Mouse (Mus musculus): ENCODE measurements at regions not wholly inside any gene's neighbourhood (a gene's known extent, or its start where the extent isn't known, plus 50 kb on each side); places are given as distances from the start of the nearest gene placed in this dataset.

DNA sequence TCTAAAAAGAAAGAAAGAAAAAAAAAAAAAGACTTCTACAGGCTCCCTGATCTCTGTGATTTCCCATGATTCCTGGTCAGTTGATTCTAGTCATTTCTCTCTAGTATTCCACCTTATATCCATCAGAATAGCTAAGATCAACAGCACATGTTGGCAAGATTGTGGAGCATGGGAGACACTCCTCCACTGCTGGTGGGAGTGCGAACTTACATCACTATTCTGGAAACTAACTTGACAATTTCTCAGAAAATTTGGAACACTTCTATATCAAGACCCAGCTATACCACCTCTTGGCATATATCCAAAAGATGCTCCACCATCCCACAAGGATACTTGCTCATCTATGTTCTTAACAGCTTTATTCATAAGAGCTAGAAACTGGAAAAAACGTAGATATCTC, 3266.0 kb upstream of the Lrrc6 start:
- no peak for DNase-seq (ENCODE audit: low spot score in 2 of 2)

GRCm38 (mm10) chr15:69752616-69753015, 3251.9 kb upstream of the Lrrc6 start:
- DNase-seq (ENCODE audit: low spot score in 2 of 2): peak in 1 of 2 experiments; percentile 14

DNA sequence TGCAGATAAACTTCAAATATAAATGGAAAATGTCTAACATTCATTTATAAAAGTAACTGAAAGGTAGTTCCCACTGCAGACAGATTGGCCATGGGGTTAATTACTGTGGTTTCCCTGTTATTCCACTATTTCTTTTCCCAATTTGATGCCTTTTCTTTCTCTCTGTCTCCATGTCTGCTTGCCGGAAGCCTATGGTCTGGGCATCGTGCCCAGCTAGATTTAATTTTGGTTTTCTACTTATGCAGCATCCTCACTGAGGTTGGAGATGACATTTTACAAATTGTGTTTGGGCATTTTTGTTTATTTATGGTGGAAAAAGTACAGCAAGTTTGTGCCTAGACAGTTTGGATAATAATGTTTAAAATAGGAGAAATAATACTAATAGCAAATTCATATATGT, 3214.0 kb upstream of the Lrrc6 start:
- DNase-seq (ENCODE audit: low spot score in 2 of 2): no peak

GRCm38 (mm10) chr15:69713900-69714299, 3213.2 kb upstream of the Lrrc6 start:
- no peak for DNase-seq (ENCODE audit: low spot score in 2 of 2)

DNA sequence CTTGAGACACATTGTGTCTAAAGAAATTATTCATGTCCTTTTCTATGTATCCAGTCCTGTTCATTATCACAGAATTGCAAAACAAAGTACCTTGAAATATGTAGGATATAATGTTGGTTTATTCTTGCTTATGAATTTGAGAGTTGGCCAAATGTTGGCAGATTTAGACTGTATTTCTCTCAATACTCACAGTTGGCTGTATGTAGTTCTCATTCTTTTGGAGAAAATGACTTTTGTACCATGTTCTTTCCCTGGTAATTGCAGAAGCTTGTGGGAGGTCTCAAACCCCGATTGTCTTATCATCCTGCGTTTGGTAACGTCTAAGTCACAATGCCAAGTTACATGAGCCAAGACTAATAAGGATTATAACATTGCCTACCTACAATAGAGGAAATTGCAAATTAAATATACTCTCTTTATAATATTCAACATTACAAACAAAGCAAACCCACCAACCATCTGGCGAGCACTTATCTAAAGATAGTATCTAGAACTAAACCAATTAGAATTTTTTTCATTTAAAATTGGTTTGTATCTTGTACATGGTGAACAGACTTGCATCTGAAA, 3195.0 kb upstream of the Lrrc6 start:
- DNase-seq (ENCODE audit: low spot score in 2 of 2): no peak

DNA sequence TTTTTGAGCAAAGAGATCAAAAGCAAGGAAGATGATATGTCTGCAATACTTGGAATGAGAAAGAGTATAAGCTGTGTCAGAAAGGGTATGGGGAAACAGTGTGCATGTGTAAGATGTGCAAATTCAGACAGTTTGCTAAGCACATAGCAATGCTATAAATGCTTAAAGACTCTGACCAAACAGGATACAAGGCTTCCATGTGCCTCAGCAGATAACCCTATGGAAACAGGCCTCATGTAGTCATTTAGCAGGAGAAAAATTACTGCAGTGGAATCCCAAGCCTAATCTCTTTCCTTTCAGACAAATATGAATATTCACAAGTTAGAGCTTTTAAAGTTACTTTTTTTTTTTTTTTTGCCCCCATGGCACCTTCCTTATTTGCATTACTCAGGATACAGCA, 3189.8 kb upstream of the Lrrc6 start:
- no peak for DNase-seq (ENCODE audit: low spot score in 2 of 2)

All from urinary bladder, postnatal 4 days (tissue).